Mouse (Mus musculus): Measurements from ENCODE around the gene Ctrb1. TPM values are rescaled to one million over a fixed set of nuclear protein-coding genes. Genes with fewer than 3 reads are reported as not detected.

Gene Ctrb1
- 1.9 TPM in 1 of 2 replicates, not detected in the other for polyA plus RNA-seq (2015; fragmentation: Nextera tagmentation; extraction: Ambion mirVana)

- peaks cover 13% of the 10 kb centered on the region for H3K4me1 ChIP-seq
- H3K4me3 ChIP-seq = no peak within 1 kb of the TSS
- no peak within 1 kb of the TSS for H3K9ac ChIP-seq
- H3K4me2 ChIP-seq = no peak within 1 kb of the TSS
- no peaks in the 10 kb centered on the region for H3K9me3 ChIP-seq
- WGBS = 72% methylated on average over 2 of the region's 2 CpGs
- H3K36me3 ChIP-seq = no peaks in the 10 kb centered on the region
- H3K27ac ChIP-seq (replicated peaks) = no peak within 1 kb of the TSS
- ATAC-seq (ENCODE audit: extremely low read depth, insufficient number of reproducible peaks, low FRiP score, low TSS enrichment) = no peak
- H3K27me3 ChIP-seq (replicated peaks) = no peaks in the 10 kb centered on the region
Measured at GRCm38 (mm10) chr8:111690960-111691445, at the start of gene Ctrb1. Gene Ctrb1, minus strand, starts transcription at chr8:111691010.

GRCm38 (mm10) chr8:111740301-111740711, 49.5 kb upstream of the Ctrb1 start:
- Histone ChIP-seq H3K4me1 (peaks cover 89% of the 10 kb centered on the region), H3K9ac (peak overlapping the region; percentile 48), H3K4me2 (no peak overlapping the region; the same call in 1 of the 2 replicates), H3K4me3 (no peak overlapping the region), H3K9me3 (no peaks in the 10 kb centered on the region), H3K27ac (replicated peaks) (peak overlapping the region; percentile 1; the same call in 1 of the 2 replicates), H3K36me3 (no peaks in the 10 kb centered on the region), H3K27me3 (replicated peaks) (no peaks in the 10 kb centered on the region)
- no peak for ATAC-seq (ENCODE audit: extremely low read depth, insufficient number of reproducible peaks, low FRiP score, low TSS enrichment)
- WGBS = 52% methylated on average over 7 of the region's 7 CpGs

- Histone ChIP-seq H3K27ac (replicated peaks) (0 out of 2 replicates have a peak overlapping the region, but pooled peaks have one; percentile 22), H3K4me3 (no peak overlapping the region), H3K36me3 (no peaks in the 10 kb centered on the region), H3K9me3 (no peaks in the 10 kb centered on the region), H3K9ac (peak overlapping the region; percentile 48), H3K4me1 (peaks cover 90% of the 10 kb centered on the region), H3K27me3 (replicated peaks) (no peaks in the 10 kb centered on the region), H3K4me2 (no peak overlapping the region)
- ATAC-seq (ENCODE audit: extremely low read depth, insufficient number of reproducible peaks, low FRiP score, low TSS enrichment) = no peak
- WGBS = 56% methylated on average over 7 of the region's 7 CpGs
Measured at GRCm38 (mm10) chr8:111739604-111740003, 48.8 kb upstream of the Ctrb1 start.

- no peaks in the 10 kb centered on the region for H3K27me3 ChIP-seq (replicated peaks)
- 62% methylated on average over 6 of the region's 6 CpGs for WGBS
- no peak overlapping the region for H3K4me3 ChIP-seq
- no peak overlapping the region for H3K4me2 ChIP-seq
- no peak overlapping the region; the same call in 1 of the 2 replicates for H3K27ac ChIP-seq (replicated peaks)
- H3K9ac ChIP-seq = peak overlapping the region; percentile 15
- H3K9me3 ChIP-seq = no peaks in the 10 kb centered on the region
- peaks cover 90% of the 10 kb centered on the region for H3K4me1 ChIP-seq
- H3K36me3 ChIP-seq = no peaks in the 10 kb centered on the region
- no peak for ATAC-seq (ENCODE audit: extremely low read depth, insufficient number of reproducible peaks, low FRiP score, low TSS enrichment)
Measured at GRCm38 (mm10) chr8:111738867-111739266, 48.1 kb upstream of the Ctrb1 start.

GRCm38 (mm10) chr8:111736321-111736720, 45.5 kb upstream of the Ctrb1 start:
- ATAC-seq (ENCODE audit: extremely low read depth, insufficient number of reproducible peaks, low FRiP score, low TSS enrichment) = no peak
- no peak overlapping the region for H3K4me2 ChIP-seq
- no peaks in the 10 kb centered on the region for H3K36me3 ChIP-seq
- H3K27ac ChIP-seq (replicated peaks) = peak overlapping the region; percentile 98
- 33% methylated on average over 7 of the region's 7 CpGs for WGBS
- peak overlapping the region; percentile 97 for H3K9ac ChIP-seq
- H3K4me3 ChIP-seq = no peak overlapping the region
- peaks cover 90% of the 10 kb centered on the region for H3K4me1 ChIP-seq
- H3K27me3 ChIP-seq (replicated peaks) = no peaks in the 10 kb centered on the region
- no peaks in the 10 kb centered on the region for H3K9me3 ChIP-seq

GRCm38 (mm10) chr8:111735791-111736190, 45.0 kb upstream of the Ctrb1 start:
- H3K4me3 ChIP-seq = no peak overlapping the region
- H3K4me2 ChIP-seq = peak overlapping the region; percentile 49
- peaks cover 90% of the 10 kb centered on the region for H3K4me1 ChIP-seq
- H3K9me3 ChIP-seq = no peaks in the 10 kb centered on the region
- ATAC-seq (ENCODE audit: extremely low read depth, insufficient number of reproducible peaks, low FRiP score, low TSS enrichment) = no peak
- H3K27me3 ChIP-seq (replicated peaks) = no peaks in the 10 kb centered on the region
- 58% methylated on average over 4 of the region's 4 CpGs for WGBS
- H3K27ac ChIP-seq (replicated peaks) = peak overlapping the region; percentile 98
- peak overlapping the region; percentile 97 for H3K9ac ChIP-seq
- H3K36me3 ChIP-seq = no peaks in the 10 kb centered on the region

- WGBS = 35% methylated on average over 8 of the region's 8 CpGs
- Histone ChIP-seq H3K4me2 (peak overlapping the region; percentile 49), H3K36me3 (no peaks in the 10 kb centered on the region), H3K27me3 (replicated peaks) (no peaks in the 10 kb centered on the region), H3K9ac (peak overlapping the region; percentile 97), H3K4me3 (no peak overlapping the region), H3K9me3 (no peaks in the 10 kb centered on the region), H3K4me1 (peaks cover 90% of the 10 kb centered on the region), H3K27ac (replicated peaks) (peak overlapping the region; percentile 98)
- ATAC-seq (ENCODE audit: extremely low read depth, insufficient number of reproducible peaks, low FRiP score, low TSS enrichment) = no peak
Measured at GRCm38 (mm10) chr8:111735335-111735761, 44.5 kb upstream of the Ctrb1 start.

- Histone ChIP-seq H3K27ac (replicated peaks) (peak overlapping the region; percentile 98), H3K9ac (peak overlapping the region; percentile 97), H3K4me2 (peak overlapping the region; percentile 49), H3K4me3 (no peak overlapping the region), H3K36me3 (no peaks in the 10 kb centered on the region), H3K27me3 (replicated peaks) (no peaks in the 10 kb centered on the region), H3K4me1 (peaks cover 90% of the 10 kb centered on the region), H3K9me3 (no peaks in the 10 kb centered on the region)
- ATAC-seq (ENCODE audit: extremely low read depth, insufficient number of reproducible peaks, low FRiP score, low TSS enrichment) = no peak
- WGBS = 40% methylated on average over 6 of the region's 6 CpGs
Measured at GRCm38 (mm10) chr8:111734244-111734960, 43.6 kb upstream of the Ctrb1 start.

- Histone ChIP-seq H3K27me3 (replicated peaks) (no peaks in the 10 kb centered on the region), H3K9me3 (no peaks in the 10 kb centered on the region), H3K4me1 (peaks cover 90% of the 10 kb centered on the region), H3K4me3 (no peak overlapping the region), H3K36me3 (no peaks in the 10 kb centered on the region), H3K4me2 (peak overlapping the region; percentile 82), H3K27ac (replicated peaks) (peak overlapping the region; percentile 98), H3K9ac (peak overlapping the region; percentile 97)
- 10% methylated on average over 5 of the region's 5 CpGs for WGBS
- no peak for ATAC-seq (ENCODE audit: extremely low read depth, insufficient number of reproducible peaks, low FRiP score, low TSS enrichment)
Measured at GRCm38 (mm10) chr8:111733581-111734243, 42.9 kb upstream of the Ctrb1 start.

GRCm38 (mm10) chr8:111732406-111733085, 41.7 kb upstream of the Ctrb1 start:
- H3K27ac ChIP-seq (replicated peaks) = peak overlapping the region; percentile 98
- H3K4me2 ChIP-seq = peak overlapping the region; percentile 82
- H3K4me1 ChIP-seq = peaks cover 92% of the 10 kb centered on the region
- H3K9ac ChIP-seq = peak overlapping the region; percentile 97
- H3K9me3 ChIP-seq = no peaks in the 10 kb centered on the region
- 23% methylated on average over 10 of the region's 10 CpGs for WGBS
- H3K27me3 ChIP-seq (replicated peaks) = no peaks in the 10 kb centered on the region
- peak overlapping the region; percentile 84 for H3K4me3 ChIP-seq
- no peak for ATAC-seq (ENCODE audit: extremely low read depth, insufficient number of reproducible peaks, low FRiP score, low TSS enrichment)
- 0 out of 2 replicates have a peak, but pooled peaks cover 5% of the 10 kb centered on the region for H3K36me3 ChIP-seq

GRCm38 (mm10) chr8:111732004-111732403, 41.2 kb upstream of the Ctrb1 start:
- Histone ChIP-seq H3K27me3 (replicated peaks) (no peaks in the 10 kb centered on the region), H3K4me2 (peak overlapping the region; percentile 82)
- under 1% methylated on average over 18 of the region's 41 CpGs for WGBS

More at GRCm38 (mm10) chr8:111732004-111732403, 41.2 kb upstream of the Ctrb1 start:
- ATAC-seq (ENCODE audit: extremely low read depth, insufficient number of reproducible peaks, low FRiP score, low TSS enrichment) = peak; percentile 86
- Histone ChIP-seq H3K9ac (peak overlapping the region; percentile 97), H3K27ac (replicated peaks) (peak overlapping the region; percentile 98), H3K36me3 (0 out of 2 replicates have a peak, but pooled peaks cover 5% of the 10 kb centered on the region), H3K4me3 (peak overlapping the region; percentile 84), H3K9me3 (no peaks in the 10 kb centered on the region), H3K4me1 (peaks cover 92% of the 10 kb centered on the region)
